Mouse (Mus musculus): Measurements from ENCODE around the gene Cd160. TPM values are rescaled to one million over a fixed set of nuclear protein-coding genes. Genes with fewer than 3 reads are reported as not detected.

The Cd160 gene
- total RNA-seq, 1 experiment = 0.36 TPM

GRCm38 (mm10) chr3:96838996-96839645 lies 10.0 kb upstream of the Cd160 start:
- Histone ChIP-seq H3K27ac (ENCODE audit: insufficient read depth, low read depth, low read length, poor library complexity, severe bottlenecking) (no peak overlapping the region), H3K36me3 (ENCODE audit: control insufficient read depth, insufficient read depth, low read length, poor library complexity, severe bottlenecking) (no peaks in the 10 kb centered on the region), H3K4me1 (ENCODE audit: control insufficient read depth in 2 of 2, insufficient read depth in 2 of 2, low read length in 2 of 2, poor library complexity in 1 of 2) (no peaks in the 10 kb centered on the region), H3K4me3 (ENCODE audit: insufficient read depth in 1 of 2, low read depth in 1 of 2, low read length in 2 of 2, poor library complexity in 1 of 2, severe bottlenecking in 1 of 2) (no peak overlapping the region), H3K9me3 (ENCODE audit: control insufficient read depth, insufficient read depth, low read depth, low read length) (no peaks in the 10 kb centered on the region), H3K9ac (ENCODE audit: insufficient read depth, low read depth, low read length, poor library complexity, severe bottlenecking) (no peak overlapping the region)
- in situ Hi-C loops (cut with MboI; ENCODE audit: low sequenced_read_pairs in 2 of 2, unreplicated experiment in 2 of 2) = no loop called here
- no peak for DNase-seq (ENCODE audit: low read depth, low spot score)
- TF ChIP-seq HCFC1 (IDR thresholded peaks at IDR 0.05; ENCODE audit: borderline replicate concordance, insufficient read depth, low read length) = no peak
- no peak for TF ChIP-seq MAFK (IDR thresholded peaks at IDR 0.05; ENCODE audit: insufficient read depth, low read depth, low read length)
- no peak for TF ChIP-seq CHD2 (IDR thresholded peaks at IDR 0.05; ENCODE audit: low read depth, low read length)
- TF ChIP-seq ZNF384 (IDR thresholded peaks at IDR 0.05; ENCODE audit: low read depth, low read length) = no peak
- TF ChIP-seq ZC3H11A (IDR thresholded peaks at IDR 0.05; ENCODE audit: borderline replicate concordance, low read depth, low read length) = no peak

- H3K9ac ChIP-seq (ENCODE audit: insufficient read depth, low read depth, low read length, poor library complexity, severe bottlenecking) = no peak overlapping the region
- H3K4me3 ChIP-seq (ENCODE audit: insufficient read depth in 1 of 2, low read depth in 1 of 2, low read length in 2 of 2, poor library complexity in 1 of 2, severe bottlenecking in 1 of 2) = no peak overlapping the region
- H3K9me3 ChIP-seq (ENCODE audit: control insufficient read depth, insufficient read depth, low read depth, low read length) = no peaks in the 10 kb centered on the region
- H3K27ac ChIP-seq (ENCODE audit: insufficient read depth, low read depth, low read length, poor library complexity, severe bottlenecking) = no peak overlapping the region; the same call in 1 of the 2 replicates
- no peaks in the 10 kb centered on the region for H3K36me3 ChIP-seq (ENCODE audit: control insufficient read depth, insufficient read depth, low read length, poor library complexity, severe bottlenecking)
- in situ Hi-C loops (cut with MboI; ENCODE audit: low sequenced_read_pairs in 2 of 2, unreplicated experiment in 2 of 2) = no loop called here
- DNase-seq (ENCODE audit: low read depth, low spot score) = no peak
- H3K4me1 ChIP-seq (ENCODE audit: control insufficient read depth in 2 of 2, insufficient read depth in 2 of 2, low read length in 2 of 2, poor library complexity in 1 of 2) = peaks cover 6 to 8% of the 10 kb centered on the region in 2 experiments; a peak in 3 of 4 replicates
- TF ChIP-seq HCFC1 (IDR thresholded peaks at IDR 0.05; ENCODE audit: borderline replicate concordance, insufficient read depth, low read length) (no peak), ZNF384 (IDR thresholded peaks at IDR 0.05; ENCODE audit: low read depth, low read length) (no peak), MAFK (IDR thresholded peaks at IDR 0.05; ENCODE audit: insufficient read depth, low read depth, low read length) (no peak), CHD2 (IDR thresholded peaks at IDR 0.05; ENCODE audit: low read depth, low read length) (no peak)
These were observed 7.3 kb upstream of the Cd160 start for GRCm38 (mm10) chr3:96836414-96836813.

- no peak overlapping the region for H3K27ac ChIP-seq (ENCODE audit: insufficient read depth, low read depth, low read length, poor library complexity, severe bottlenecking)
- no peak for DNase-seq (ENCODE audit: low read depth, low spot score)
- in situ Hi-C loops (cut with MboI; ENCODE audit: low sequenced_read_pairs in 2 of 2, unreplicated experiment in 2 of 2) = no loop called here
- H3K9me3 ChIP-seq (ENCODE audit: control insufficient read depth, insufficient read depth, low read depth, low read length) = no peaks in the 10 kb centered on the region
- H3K4me1 ChIP-seq (ENCODE audit: control insufficient read depth in 2 of 2, insufficient read depth in 2 of 2, low read length in 2 of 2, poor library complexity in 1 of 2) = peaks cover 9 to 12% of the 10 kb centered on the region in 2 experiments; a peak in 3 of 4 replicates
- TF ChIP-seq ZNF384 (IDR thresholded peaks at IDR 0.05; ENCODE audit: low read depth, low read length) = no peak
- TF ChIP-seq MAFK (IDR thresholded peaks at IDR 0.05; ENCODE audit: insufficient read depth, low read depth, low read length) = no peak
- H3K9ac ChIP-seq (ENCODE audit: insufficient read depth, low read depth, low read length, poor library complexity, severe bottlenecking) = no peak overlapping the region
- no peaks in the 10 kb centered on the region for H3K36me3 ChIP-seq (ENCODE audit: control insufficient read depth, insufficient read depth, low read length, poor library complexity, severe bottlenecking)
- no peak overlapping the region for H3K4me3 ChIP-seq (ENCODE audit: insufficient read depth in 1 of 2, low read depth in 1 of 2, low read length in 2 of 2, poor library complexity in 1 of 2, severe bottlenecking in 1 of 2)
These were observed 5.6 kb upstream of the Cd160 start for GRCm38 (mm10) chr3:96834587-96835348.

- no peak overlapping the region for H3K9ac ChIP-seq (ENCODE audit: insufficient read depth, low read depth, low read length, poor library complexity, severe bottlenecking)
- no peak overlapping the region for H3K27ac ChIP-seq (ENCODE audit: insufficient read depth, low read depth, low read length, poor library complexity, severe bottlenecking)
- H3K4me1 ChIP-seq (ENCODE audit: control insufficient read depth in 2 of 2, insufficient read depth in 2 of 2, low read length in 2 of 2, poor library complexity in 1 of 2) = peaks cover 14 to 20% of the 10 kb centered on the region in 2 experiments; a peak in 3 of 4 replicates
- DNase-seq (ENCODE audit: low read depth, low spot score) = no peak
- in situ Hi-C loops (cut with MboI; ENCODE audit: low sequenced_read_pairs in 2 of 2, unreplicated experiment in 2 of 2) = no loop called here
- TF ChIP-seq HCFC1 (IDR thresholded peaks at IDR 0.05; ENCODE audit: borderline replicate concordance, insufficient read depth, low read length) (no peak), ZNF384 (IDR thresholded peaks at IDR 0.05; ENCODE audit: low read depth, low read length) (no peak), MAFK (IDR thresholded peaks at IDR 0.05; ENCODE audit: insufficient read depth, low read depth, low read length) (no peak), CHD2 (IDR thresholded peaks at IDR 0.05; ENCODE audit: low read depth, low read length) (no peak), ZC3H11A (IDR thresholded peaks at IDR 0.05; ENCODE audit: borderline replicate concordance, low read depth, low read length) (no peak)
- no peak overlapping the region for H3K4me3 ChIP-seq (ENCODE audit: insufficient read depth in 1 of 2, low read depth in 1 of 2, low read length in 2 of 2, poor library complexity in 1 of 2, severe bottlenecking in 1 of 2)
- no peaks in the 10 kb centered on the region for H3K9me3 ChIP-seq (ENCODE audit: control insufficient read depth, insufficient read depth, low read depth, low read length)
- H3K36me3 ChIP-seq (ENCODE audit: control insufficient read depth, insufficient read depth, low read length, poor library complexity, severe bottlenecking) = no peaks in the 10 kb centered on the region
These were observed 3.8 kb upstream of the Cd160 start for GRCm38 (mm10) chr3:96832930-96833329.
